Comparison of ENCODE assay signal across 27 mouse cellular contexts in the genomic region with DNA sequence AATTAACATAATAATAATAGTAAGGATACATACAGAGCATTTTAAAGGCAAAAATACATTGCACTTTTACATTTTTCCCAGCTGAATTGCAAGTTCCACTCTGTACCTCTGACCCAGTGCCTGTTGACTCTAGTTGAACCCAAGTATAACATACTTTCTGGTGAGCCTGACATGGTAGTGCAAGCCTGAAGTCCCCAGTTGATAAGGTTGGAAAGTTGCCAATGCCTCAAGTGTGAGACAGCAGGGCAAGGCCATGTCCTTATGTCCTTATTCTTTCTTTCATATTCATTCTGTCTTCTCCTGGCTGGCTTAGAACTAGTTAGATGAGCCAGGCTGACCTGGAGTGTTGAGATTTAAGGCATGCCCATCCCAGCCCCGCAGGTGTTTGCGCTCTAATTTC.
"Had no signal": no experiment of that assay in that cellular context is flagged by ENCODE, and none has a peak within 500 bp of the region (broad histone marks: within the 10 kb centered on the region; RNA-seq: fewer than 3 reads in every experiment).

No protein-coding gene starts in this region.

- H3K4me3 ChIP-seq: embryonic facial prominence, embryonic 10.5 days; embryonic facial prominence, embryonic 12.5 days; embryonic facial prominence, embryonic 13.5 days; embryonic facial prominence, embryonic 15.5 days; erythroblast, embryonic 14.5 days; forebrain, embryonic 10.5 days; forebrain, embryonic 12.5 days; forebrain, embryonic 13.5 days; forebrain, embryonic 15.5 days; gastrocnemius, adult 2 months; heart, adult 2 months; heart, embryonic 10.5 days had no signal

- H3K9ac ChIP-seq: embryonic facial prominence, embryonic 12.5 days; embryonic facial prominence, embryonic 13.5 days; embryonic facial prominence, embryonic 15.5 days; forebrain, embryonic 12.5 days; forebrain, embryonic 13.5 days; forebrain, embryonic 15.5 days; forebrain, postnatal 0 days had no signal

- ATAC-seq: forebrain, embryonic 13.5 days; forebrain, embryonic 14.5 days; forebrain, embryonic 15.5 days; forebrain, embryonic 16.5 days; forebrain, postnatal 0 days had no signal

- DNase-seq: cerebellum, adult 9-11 months; cerebellum, postnatal 10 days; cerebellum, postnatal 14 days; cerebellum, postnatal 25 days; cerebellum, postnatal 36 days; embryo, embryonic 11 days; forebrain, postnatal 0 days; gastrocnemius, adult 2 months; gastrocnemius, postnatal 10 days; gastrocnemius, postnatal 14 days; gastrocnemius, postnatal 25 days; gastrocnemius, postnatal 36 days; heart, adult 11 months; heart, adult 18-20 months; heart, adult 2 months had no signal

- H3K27me3 ChIP-seq: embryonic facial prominence, embryonic 12.5 days; embryonic facial prominence, embryonic 13.5 days; embryonic facial prominence, embryonic 15.5 days; forebrain, embryonic 12.5 days; forebrain, embryonic 13.5 days; forebrain, embryonic 15.5 days had no signal

- H3K4me2 ChIP-seq: embryonic facial prominence, embryonic 12.5 days; embryonic facial prominence, embryonic 13.5 days; embryonic facial prominence, embryonic 15.5 days; forebrain, embryonic 12.5 days; forebrain, embryonic 13.5 days; forebrain, embryonic 15.5 days had no signal

- H3K9me3 ChIP-seq: embryonic facial prominence, embryonic 10.5 days; embryonic facial prominence, embryonic 12.5 days; embryonic facial prominence, embryonic 13.5 days; embryonic facial prominence, embryonic 15.5 days; forebrain, embryonic 10.5 days; forebrain, embryonic 12.5 days; forebrain, embryonic 13.5 days; forebrain, embryonic 15.5 days; heart, embryonic 10.5 days had no signal

- H3K27ac ChIP-seq: embryonic facial prominence, embryonic 10.5 days; embryonic facial prominence, embryonic 12.5 days; embryonic facial prominence, embryonic 13.5 days; embryonic facial prominence, embryonic 15.5 days; forebrain, embryonic 10.5 days; forebrain, embryonic 12.5 days; forebrain, embryonic 13.5 days; forebrain, embryonic 15.5 days; gastrocnemius, adult 2 months; heart, adult 2 months; heart, embryonic 10.5 days had no signal

- H3K4me1 ChIP-seq: embryonic facial prominence, embryonic 10.5 days; embryonic facial prominence, embryonic 12.5 days; embryonic facial prominence, embryonic 13.5 days; embryonic facial prominence, embryonic 15.5 days; forebrain, embryonic 10.5 days; forebrain, embryonic 12.5 days; forebrain, embryonic 13.5 days; forebrain, embryonic 15.5 days had no signal
